Mouse (Mus musculus): ENCODE results near the gene Vmn1r225.
"Not testable (repeated sequence)": the region's sequence is repeated elsewhere in the genome, so short reads cannot be mapped to it uniquely, and the experiment has no call there.

The Vmn1r225 gene

GRCm38 (mm10) chr17:20497858-20498257, at the start of gene Vmn1r225:
Gene Vmn1r225, plus strand, starts transcription at chr17:20498158.
- no peak for DNase-seq

- no peak for DNase-seq
These were observed 24.6 kb upstream of the Vmn1r225 start for GRCm38 (mm10) chr17:20473311-20473710.

- DNase-seq, result no peak
These were observed 16.7 kb upstream of the Vmn1r225 start, which contains the start of gene Vmn2r108 for GRCm38 (mm10) chr17:20481231-20481630. Gene Vmn2r108, minus strand, starts transcription at chr17:20481331.

GRCm38 (mm10) chr17:20508247-20508646, 10.3 kb downstream of the Vmn1r225 start:
- DNase-seq, result not testable (repeated sequence)

Data from cerebellum, postnatal 14 days (tissue).